Mouse (Mus musculus) lung, postnatal 0 days (tissue): ENCODE measurements around the gene Il10rb. TPM values are rescaled to one million over a fixed set of nuclear protein-coding genes. Genes with fewer than 3 reads are reported as not detected.
A peak's percentile ranks its signal among the peaks of the same experiment; 100 is the strongest.

Experiments
- ATAC-seq: fragments of 200-750 bp; cut with Nextera tagmentation; 2 replicates; pipeline ENCODE4 v1.8.0; 2017; ENCODE audit warnings: moderate library complexity
- DNase-seq: peaks from one replicate; pipeline ENCODE4 v3.0.0-alpha.2; 2016; ENCODE audit warnings: low spot score
- H3K27ac ChIP-seq: fragments of 300-500 bp; sonication (generic); 2 replicates; pipeline ENCODE4 v1.5.1; 2014; ENCODE audit warnings: antibody characterized with exemption, mild to moderate bottlenecking, low read length, mixed read lengths
- H3K27me3 ChIP-seq: fragments of 300-500 bp; sonication (generic); replicated peaks from 2 replicates; pipeline ENCODE4 v1.6.1; 2014; ENCODE audit warnings: low read length, mixed read lengths; ENCODE audit not compliant: insufficient read depth
- H3K36me3 ChIP-seq: fragments of 300-500 bp; sonication (generic); 2 replicates; pipeline ENCODE4 v1.6.1; 2014; ENCODE audit warnings: low read length, mixed read lengths; ENCODE audit not compliant: insufficient read depth
- H3K4me1 ChIP-seq: fragments of 300-500 bp; sonication (generic); 2 replicates; pipeline ENCODE4 v1.6.1; 2014; ENCODE audit warnings: antibody characterized with exemption, low read depth, low read length, mixed read lengths; ENCODE audit not compliant: insufficient read depth
- H3K4me2 ChIP-seq: fragments of 300-500 bp; sonication (generic); replicated peaks from 2 replicates; pipeline ENCODE4 v1.6.1; 2014; ENCODE audit warnings: low read depth, mild to moderate bottlenecking, low read length, moderate library complexity, mixed read lengths
- H3K4me3 ChIP-seq: fragments of 300-500 bp; sonication (generic); 2 replicates; pipeline ENCODE4 v1.5.1; 2014; ENCODE audit warnings: low read depth, low read length
- H3K9ac ChIP-seq: fragments of 300-500 bp; sonication (generic); replicated peaks from 2 replicates; pipeline ENCODE4 v1.6.1; 2014; ENCODE audit warnings: low read depth, mild to moderate bottlenecking
- H3K9me3 ChIP-seq: fragments of 300-500 bp; sonication (generic); 2 replicates; pipeline ENCODE4 v1.6.1; 2016; ENCODE audit warnings: low read length, mixed read lengths
- CTCF ChIP-seq: IDR thresholded peaks from 2 replicates; pipeline ENCODE4 v1.5.1; 2016; ENCODE audit warnings: antibody characterized with exemption, mild to moderate bottlenecking
- EP300 ChIP-seq: IDR thresholded peaks from 2 replicates; pipeline ENCODE4 v1.6.1; 2016; ENCODE audit warnings: antibody characterized with exemption, mild to moderate bottlenecking, control low read depth
- WGBS: fragments of 180-500 bp; shearing (Covaris S2); extraction: QIAGEN DNeasy Blood & Tissue Kit; methylation state at CpG from one replicate; pipeline ENCODE4 v1.1.7; 2014; 5-methylcytosine and 5-hydroxymethylcytosine counted together
- polyA plus RNA-seq: library from polyadenylated mRNA; unstranded; fragments of >200 nt; fragmentation: Nextera tagmentation; extraction: Ambion mirVana; gene quantifications from 2 replicates; pipeline ENCODE4 v1.2.1, GENCODE M21; 2015

The Il10rb gene
- polyA plus RNA-seq, 1 experiment from 2014 or later: 90.5 TPM

- H3K27me3 ChIP-seq: no peaks in the 10 kb centered on the region
- DNase-seq: peak; percentile 83
- peaks cover 7% of the 10 kb centered on the region; the same call in 1 of the 2 replicates for H3K36me3 ChIP-seq
- H3K27ac ChIP-seq: peak overlapping the region; percentile 90
- ATAC-seq: peak; percentile 34
- peaks cover 11% of the 10 kb centered on the region; the same call in 1 of the 2 replicates for H3K4me1 ChIP-seq
- peak overlapping the region; percentile 66 for H3K4me3 ChIP-seq
- H3K9ac ChIP-seq: peak overlapping the region; percentile 68
- TF ChIP-seq EP300 (no peak), CTCF (0 out of 2 replicates have a peak, but pooled peaks have one; percentile 11)
- 2% methylated on average over 9 of the region's 13 CpGs for WGBS
- H3K4me2 ChIP-seq: peak overlapping the region; percentile 70
- H3K9me3 ChIP-seq: no peaks in the 10 kb centered on the region
These were observed 739 bp downstream of the Il10rb start for GRCm38 (mm10) chr16:91406585-91407220.

DNA sequence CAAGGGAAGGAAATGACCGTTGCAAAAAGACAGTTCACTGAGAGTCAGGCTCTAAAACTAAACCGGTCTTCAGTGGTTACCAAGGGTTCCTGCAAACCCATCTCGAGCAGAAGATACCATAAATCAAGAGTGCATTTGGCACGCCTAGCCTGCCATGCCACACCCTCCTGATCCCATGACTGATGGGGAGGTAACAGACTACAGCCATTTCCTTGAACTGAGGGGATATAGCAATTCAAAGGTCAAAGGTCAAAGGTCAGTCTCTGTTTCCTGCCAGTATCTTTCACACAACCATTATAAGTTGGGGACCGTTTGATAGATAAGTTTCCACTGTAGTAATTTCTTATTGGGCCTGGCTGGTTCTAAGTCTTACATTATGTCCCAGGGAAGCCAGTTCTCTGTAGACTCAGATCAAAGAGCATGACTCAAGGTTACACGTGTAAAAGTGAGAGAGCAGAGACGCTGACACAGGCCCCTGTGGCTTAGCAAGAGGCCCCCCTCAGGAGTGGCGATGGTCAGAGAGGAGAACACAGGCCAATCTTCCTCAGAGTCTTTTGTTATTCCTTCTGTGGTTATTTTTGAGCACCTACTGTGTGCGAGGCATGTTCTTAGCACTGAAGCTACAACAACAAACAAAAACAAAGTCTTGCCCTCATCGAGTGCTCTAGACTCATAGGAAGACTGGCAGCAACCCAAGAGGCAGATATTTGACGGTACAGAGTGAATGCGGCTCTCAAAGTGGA is 7.3 kb downstream of the Il10rb start:
- Histone ChIP-seq H3K4me3 (no peak overlapping the region), H3K4me2 (no peak overlapping the region), H3K27me3 (no peaks in the 10 kb centered on the region), H3K9me3 (no peaks in the 10 kb centered on the region), H3K9ac (no peak overlapping the region), H3K4me1 (peaks cover 4% of the 10 kb centered on the region; the same call in 1 of the 2 replicates), H3K36me3 (peaks cover 48% of the 10 kb centered on the region), H3K27ac (peak overlapping the region; percentile 26; the same call in 1 of the 2 replicates)
- TF ChIP-seq EP300 (no peak), CTCF (no peak)
- DNase-seq: peak; percentile 23
- 44% methylated on average over 12 of the region's 12 CpGs for WGBS
- no peak for ATAC-seq

DNA sequence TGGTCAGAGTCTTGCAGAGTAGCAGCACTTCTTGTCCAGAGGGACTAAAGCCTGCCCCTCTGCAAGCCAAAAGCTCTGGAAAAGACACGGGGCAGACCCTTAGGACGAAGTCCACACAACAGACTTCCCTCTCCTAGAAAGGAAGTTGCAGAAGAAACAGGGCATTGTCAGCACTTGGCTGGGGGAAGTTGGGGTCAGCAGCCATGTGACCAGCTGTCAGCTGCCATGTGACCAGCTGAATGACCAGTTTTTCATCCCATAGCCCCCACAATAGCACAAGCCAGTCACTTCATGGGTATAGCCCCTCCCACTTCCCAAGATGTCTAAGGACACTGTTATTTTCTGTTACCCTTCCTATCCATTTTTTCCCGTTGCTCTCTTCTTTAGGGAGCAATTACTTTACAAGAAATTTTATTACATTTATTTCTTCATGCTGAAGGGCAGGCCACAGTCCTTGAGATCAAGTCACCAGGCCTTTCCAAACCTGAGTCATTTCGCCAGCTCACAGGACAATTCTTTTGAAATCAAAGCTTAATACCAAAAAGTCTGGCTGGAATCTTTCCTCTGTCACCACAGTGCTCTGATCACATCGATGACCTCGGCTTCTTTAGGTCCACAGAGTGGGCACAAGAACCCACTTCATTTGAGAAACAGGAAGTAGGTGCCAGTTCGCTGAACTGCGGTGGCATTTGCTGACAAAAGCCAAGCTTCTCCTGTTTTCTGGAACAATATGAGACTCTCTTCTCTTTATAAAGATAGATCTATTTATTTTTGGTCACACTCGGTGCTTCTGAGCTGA is 9.6 kb downstream of the Il10rb start:
- DNase-seq: no peak
- 76% methylated on average over 9 of the region's 9 CpGs for WGBS
- H3K27me3 ChIP-seq: no peaks in the 10 kb centered on the region
- no peak overlapping the region for H3K9ac ChIP-seq
- no peak for ATAC-seq
- H3K4me2 ChIP-seq: no peak overlapping the region
- H3K27ac ChIP-seq: no peak overlapping the region
- H3K4me3 ChIP-seq: no peak overlapping the region
- peaks cover 4% of the 10 kb centered on the region; the same call in 1 of the 2 replicates for H3K4me1 ChIP-seq
- TF ChIP-seq EP300: no peak
- no peak for TF ChIP-seq CTCF
- peaks cover 60% of the 10 kb centered on the region for H3K36me3 ChIP-seq
- no peaks in the 10 kb centered on the region for H3K9me3 ChIP-seq

- no peaks in the 10 kb centered on the region for H3K9me3 ChIP-seq
- no peak overlapping the region for H3K27ac ChIP-seq
- 95% methylated on average over 6 of the region's 6 CpGs for WGBS
- H3K4me2 ChIP-seq: no peak overlapping the region
- H3K4me3 ChIP-seq: no peak overlapping the region
- peaks cover 4% of the 10 kb centered on the region; the same call in 1 of the 2 replicates for H3K4me1 ChIP-seq
- no peak overlapping the region for H3K9ac ChIP-seq
- no peaks in the 10 kb centered on the region for H3K27me3 ChIP-seq
- H3K36me3 ChIP-seq: peaks cover 60% of the 10 kb centered on the region
- DNase-seq (no peak), ATAC-seq (no peak)
- TF ChIP-seq CTCF (no peak), EP300 (no peak)
These were observed 10.4 kb downstream of the Il10rb start for GRCm38 (mm10) chr16:91416357-91416756.

DNA sequence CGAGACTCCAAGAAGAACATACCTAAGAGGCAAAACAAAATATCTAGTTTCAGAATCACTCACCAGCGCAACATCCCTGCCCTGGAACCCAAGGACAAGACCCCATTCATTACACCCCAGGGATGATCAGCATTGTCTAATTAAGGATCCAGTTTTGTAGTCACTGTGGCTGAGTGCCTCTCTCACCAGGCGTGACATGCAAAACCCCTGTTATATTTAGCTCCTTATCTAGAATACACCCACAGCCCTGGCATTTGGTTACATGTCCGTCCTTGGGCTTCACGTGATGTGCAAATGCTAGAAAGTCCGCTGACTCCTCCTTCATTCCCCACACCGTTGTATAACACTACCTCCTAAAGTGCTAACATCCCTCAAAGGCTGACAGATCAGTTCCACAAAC is 11.0 kb downstream of the Il10rb start:
- Histone ChIP-seq H3K4me2 (no peak overlapping the region), H3K4me1 (peaks cover 4% of the 10 kb centered on the region; the same call in 1 of the 2 replicates), H3K4me3 (no peak overlapping the region), H3K9ac (no peak overlapping the region), H3K27me3 (no peaks in the 10 kb centered on the region), H3K27ac (no peak overlapping the region), H3K36me3 (peaks cover 60% of the 10 kb centered on the region), H3K9me3 (no peaks in the 10 kb centered on the region)
- TF ChIP-seq CTCF (no peak), EP300 (no peak)
- ATAC-seq (no peak), DNase-seq (no peak)
- WGBS: 60% methylated on average over 7 of the region's 7 CpGs

DNA sequence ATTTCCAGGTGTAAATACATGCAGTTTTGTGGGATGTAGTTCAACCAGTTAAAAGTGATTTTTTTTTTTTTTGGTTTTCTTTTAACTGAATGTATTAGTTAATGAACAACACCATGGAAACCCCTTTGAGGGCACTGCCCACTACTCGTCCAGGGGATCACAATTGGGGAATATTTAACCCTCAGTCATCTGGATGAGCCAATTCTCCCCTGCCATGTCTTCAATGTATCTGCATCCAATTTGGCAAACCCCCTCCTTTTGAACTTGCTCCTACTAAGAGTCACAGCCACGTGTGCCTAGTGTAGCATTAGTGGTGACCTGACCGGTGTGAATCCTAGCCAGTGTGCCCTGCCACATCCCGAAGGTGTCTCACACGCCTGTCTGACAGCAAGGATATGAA is 12.6 kb downstream of the Il10rb start:
- Histone ChIP-seq H3K9me3 (no peaks in the 10 kb centered on the region), H3K4me3 (no peak overlapping the region), H3K27ac (no peak overlapping the region), H3K9ac (no peak overlapping the region), H3K27me3 (no peaks in the 10 kb centered on the region), H3K4me2 (no peak overlapping the region), H3K4me1 (no peaks in the 10 kb centered on the region), H3K36me3 (peaks cover 60% of the 10 kb centered on the region)
- DNase-seq: no peak
- ATAC-seq: no peak
- no peak for TF ChIP-seq CTCF
- no peak for TF ChIP-seq EP300
- WGBS: 78% methylated on average over 5 of the region's 5 CpGs
